Mouse (Mus musculus) C2C12 (cell line): ENCODE results near the gene Cib1. TPM values are rescaled to one million over a fixed set of nuclear protein-coding genes. Genes with fewer than 3 reads are reported as not detected.

Experiments used
- H3K27me3 ChIP-seq: one replicate; pipeline ENCODE4 v1.6.1; 2011; ENCODE audit not compliant: control insufficient read depth, insufficient read depth, insufficient read length
- H3K36me3 ChIP-seq: one replicate; pipeline ENCODE4 v1.6.1; 2011; ENCODE audit not compliant: control insufficient read depth, insufficient read depth
- H3K4me3 ChIP-seq: one replicate; pipeline ENCODE4 v1.5.1; 2011; ENCODE audit warnings: mild to moderate bottlenecking, control low read depth; ENCODE audit not compliant: poor library complexity, insufficient read depth, severe bottlenecking
- H3K79me2 ChIP-seq: one replicate; pipeline ENCODE4 v1.6.1; 2011; ENCODE audit not compliant: control insufficient read depth, insufficient read depth
- H3K79me3 ChIP-seq: one replicate; pipeline ENCODE4 v1.6.1; 2011; ENCODE audit warnings: low read depth, control low read depth
- H3ac ChIP-seq: one replicate; pipeline ENCODE3; 2011; ENCODE audit warnings: low read depth; ENCODE audit not compliant: control insufficient read depth, insufficient read length
- CEBPB ChIP-seq: IDR thresholded peaks from one replicate; pipeline ENCODE4 v1.6.1; 2011; ENCODE audit warnings: low read depth, mild to moderate bottlenecking, control low read depth, moderate library complexity
- CTCF ChIP-seq: IDR thresholded peaks from one replicate; pipeline ENCODE4 v1.5.1; 2011; ENCODE audit not compliant: control insufficient read depth, insufficient read depth, insufficient read length
- FOSL1 ChIP-seq: IDR thresholded peaks from one replicate; pipeline ENCODE4 v1.8.0; 2011; ENCODE audit warnings: mild to moderate bottlenecking, low read length; ENCODE audit not compliant: poor library complexity, insufficient read depth, severe bottlenecking
- MAX ChIP-seq: IDR thresholded peaks from one replicate; pipeline ENCODE4 v1.6.1; 2011; ENCODE audit warnings: mild to moderate bottlenecking, control low read depth
- MYOD1 ChIP-seq: IDR thresholded peaks from one replicate; pipeline ENCODE4 v1.6.1; 2011; ENCODE audit warnings: low read depth; ENCODE audit not compliant: control insufficient read depth, insufficient read length
- MYOG ChIP-seq: IDR thresholded peaks from one replicate; pipeline ENCODE4 v1.6.1; 2011; ENCODE audit not compliant: control insufficient read depth, insufficient read length; ENCODE audit errors: extremely low read depth
- USF1 ChIP-seq: IDR thresholded peaks from one replicate; pipeline ENCODE4 v1.6.1; 2011; ENCODE audit warnings: low read depth, mild to moderate bottlenecking, control low read depth, moderate library complexity
- polyA plus RNA-seq: library from polyadenylated mRNA; unstranded; fragments of >200 nt; fragmentation: generic; extraction: Trizol; gene quantifications from one replicate; pipeline ENCODE4 v1.2.1, GENCODE M21; 2012; ENCODE audit warnings: missing spikeins

Cib1 gene
- polyA plus RNA-seq, 1 experiment, result 131 TPM

DNA sequence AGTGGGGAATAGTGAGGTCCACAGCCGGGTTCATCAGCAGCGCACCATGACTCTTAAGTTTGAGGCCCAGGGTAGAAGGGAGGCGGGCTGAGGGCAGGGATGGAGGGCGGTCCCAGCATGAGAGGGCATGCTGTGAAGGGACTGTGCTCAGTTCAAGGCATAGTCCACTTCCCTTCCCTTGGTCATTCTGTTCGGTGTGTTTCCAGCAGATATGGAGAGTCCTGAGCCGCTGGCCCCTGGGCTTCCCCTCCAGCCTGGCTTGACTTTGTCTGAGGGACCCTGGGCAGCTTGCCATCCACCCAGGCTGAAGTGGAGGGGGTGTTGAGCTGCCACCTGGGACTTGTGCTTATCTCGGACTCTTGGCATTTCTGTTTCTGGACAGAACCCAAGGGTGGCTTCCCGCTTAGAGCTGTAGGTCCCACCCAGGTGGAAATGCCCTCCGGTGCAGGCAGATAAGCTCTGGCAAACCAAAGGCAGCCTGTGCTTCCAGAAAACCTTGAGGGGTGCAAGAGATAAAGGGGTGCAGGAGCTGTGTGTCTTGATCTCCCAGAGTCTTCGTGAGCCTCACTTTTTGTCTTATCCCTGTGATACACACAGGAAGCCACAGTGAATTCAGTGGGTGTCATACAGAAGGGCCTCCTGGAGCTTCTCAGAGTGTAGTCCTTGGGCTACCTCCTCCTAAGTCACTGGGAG lies 23.7 kb downstream of the Cib1 start:
- TF ChIP-seq MAX, result no peak
- no peak for TF ChIP-seq MYOD1
- TF ChIP-seq FOSL1, result no peak
- TF ChIP-seq CEBPB, result no peak
- no peak for TF ChIP-seq MYOG
- no peak for TF ChIP-seq USF1
- TF ChIP-seq CTCF, result no peak
- Histone ChIP-seq H3K4me3 (no peak overlapping the region), H3K79me2 (peaks cover 90% of the 10 kb centered on the region), H3K36me3 (peaks cover 12% of the 10 kb centered on the region), H3ac (no peak overlapping the region), H3K27me3 (no peaks in the 10 kb centered on the region), H3K79me3 (peaks cover 80% of the 10 kb centered on the region)

DNA sequence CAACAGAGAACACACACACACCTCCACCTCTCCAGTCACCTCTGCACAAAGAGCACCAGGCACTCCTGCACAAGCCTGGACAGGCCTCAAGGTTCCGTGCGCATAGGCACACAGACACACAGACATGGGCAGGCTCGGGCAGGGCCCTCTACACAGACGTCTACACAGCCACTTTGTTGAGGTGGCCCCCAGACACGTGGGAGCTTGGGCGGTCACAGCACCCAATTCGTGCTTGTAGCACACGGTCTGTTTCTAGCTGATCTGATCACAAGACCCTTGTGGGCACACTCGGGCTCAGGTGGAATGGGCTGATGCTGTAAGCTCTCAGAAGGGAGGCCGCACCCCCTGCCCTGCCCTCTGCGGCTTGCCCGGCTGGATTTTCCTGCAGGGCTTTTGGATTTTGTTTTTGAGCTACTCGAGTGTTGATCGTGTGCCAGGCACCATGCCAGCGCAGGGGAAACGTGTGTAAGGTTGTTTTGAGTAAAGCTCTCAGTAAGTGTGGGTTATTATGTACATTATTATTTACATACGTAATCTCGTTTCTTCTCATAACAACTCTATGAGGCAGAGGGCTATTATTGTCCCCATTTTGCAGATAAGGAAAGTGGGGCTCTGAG lies 24.5 kb downstream of the Cib1 start:
- Histone ChIP-seq H3K4me3 (no peak overlapping the region), H3K79me3 (peaks cover 88% of the 10 kb centered on the region)

DNA sequence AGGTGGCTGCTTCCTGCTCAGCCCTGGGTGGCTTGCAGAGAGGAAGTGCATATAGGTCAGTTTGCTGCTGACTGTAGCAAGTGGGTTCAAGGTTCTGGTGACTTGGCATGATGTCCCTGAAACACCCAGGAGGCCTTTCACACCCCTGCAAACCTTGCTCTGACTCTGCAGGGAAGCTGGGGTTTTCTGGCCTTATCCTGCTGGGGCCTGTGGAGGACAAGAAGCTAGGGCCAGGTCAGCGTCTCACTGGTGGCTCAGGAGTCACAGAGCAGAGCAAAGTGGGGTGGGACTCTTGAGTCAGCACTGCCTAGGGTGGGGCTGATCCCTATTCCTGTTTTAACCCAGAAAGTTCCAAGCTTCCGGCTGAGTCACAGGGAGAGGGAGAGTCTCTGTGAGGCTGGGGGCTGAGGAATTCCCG lies 25.3 kb downstream of the Cib1 start:
- Histone ChIP-seq H3K79me3 (peaks cover 93% of the 10 kb centered on the region), H3K4me3 (no peak overlapping the region), H3K27me3 (no peaks in the 10 kb centered on the region), H3K36me3 (peaks cover 14% of the 10 kb centered on the region), H3K79me2 (peaks cover 100% of the 10 kb centered on the region), H3ac (peak overlapping the region; percentile 10)
- no peak for TF ChIP-seq USF1
- no peak for TF ChIP-seq MYOG
- TF ChIP-seq CEBPB, result no peak
- TF ChIP-seq MAX, result no peak

More for the DNA sequence above, 24.5 kb downstream of the Cib1 start:
- Histone ChIP-seq H3K36me3 (peaks cover 8% of the 10 kb centered on the region), H3K27me3 (no peaks in the 10 kb centered on the region), H3K79me2 (peaks cover 98% of the 10 kb centered on the region), H3ac (no peak overlapping the region)
- TF ChIP-seq MAX (no peak), MYOG (no peak), CEBPB (no peak), MYOD1 (no peak), FOSL1 (no peak), CTCF (no peak), USF1 (no peak)

DNA sequence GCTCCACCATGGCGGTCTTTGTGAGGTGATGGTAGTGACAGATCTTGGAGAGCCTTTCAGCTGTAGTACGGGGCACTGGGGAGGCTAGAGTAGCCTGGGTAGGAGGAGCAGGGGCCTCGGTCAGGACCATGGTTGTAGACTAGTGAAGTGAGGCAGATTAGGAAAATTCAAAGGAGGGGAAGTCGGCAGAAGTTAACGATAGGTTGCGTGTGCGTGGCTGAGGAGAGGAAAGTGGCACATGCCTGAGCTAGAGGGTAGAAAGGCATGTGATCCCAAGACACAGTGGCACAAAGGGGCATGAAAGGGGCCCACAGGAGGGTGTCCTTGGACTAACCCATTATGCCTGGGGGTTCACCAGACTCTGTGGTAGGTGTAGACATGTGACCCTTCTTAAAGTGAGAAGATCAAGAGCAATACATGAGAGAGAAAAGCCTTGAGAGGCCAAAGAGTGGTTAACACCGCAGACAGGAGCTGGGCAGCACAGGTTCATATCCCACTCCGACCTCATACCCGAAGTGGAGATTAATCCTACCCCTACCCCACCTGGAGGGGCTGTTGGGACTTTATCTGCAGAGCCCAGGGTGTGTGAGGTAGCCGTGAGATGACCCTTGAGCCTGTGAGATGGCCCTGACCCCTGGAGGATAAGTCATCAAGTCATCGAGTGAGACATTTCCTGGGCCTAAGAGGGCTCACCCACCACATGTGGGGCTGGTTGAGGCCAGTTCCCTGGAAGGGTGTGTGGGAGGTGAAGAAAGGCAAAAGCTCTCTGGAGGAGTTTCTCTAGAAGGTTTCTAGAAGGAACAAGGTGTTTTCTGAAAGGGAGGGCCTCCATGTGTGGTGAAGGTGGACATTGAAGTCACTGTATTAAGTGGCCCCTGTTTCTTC lies 26.7 kb downstream of the Cib1 start:
- TF ChIP-seq FOSL1 (no peak), USF1 (no peak), CTCF (no peak), CEBPB (no peak), MYOD1 (no peak), MAX (no peak), MYOG (no peak)
- Histone ChIP-seq H3K79me2 (peaks cover 100% of the 10 kb centered on the region), H3K27me3 (no peaks in the 10 kb centered on the region), H3K36me3 (peaks cover 25% of the 10 kb centered on the region), H3ac (no peak overlapping the region), H3K4me3 (no peak overlapping the region), H3K79me3 (peaks cover 97% of the 10 kb centered on the region)

DNA sequence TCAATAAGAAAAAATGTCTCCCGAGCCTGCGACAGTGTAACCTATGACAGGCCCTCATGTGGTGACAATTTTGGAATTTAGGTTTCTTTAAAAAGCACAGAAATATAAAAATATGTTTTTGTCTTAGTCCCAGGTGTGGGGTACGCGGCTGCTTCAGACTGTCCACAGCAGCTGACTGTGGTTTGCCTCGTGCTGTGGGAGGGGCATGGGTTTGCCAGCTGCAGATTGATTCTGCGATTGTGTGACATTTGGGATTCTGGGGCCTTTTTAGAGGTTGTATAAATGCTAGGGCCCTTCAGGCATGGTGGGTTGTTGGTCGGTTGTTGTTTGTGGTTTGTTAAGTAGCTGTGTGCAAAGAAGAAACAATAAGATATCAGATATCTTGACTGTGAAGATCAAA lies 27.7 kb downstream of the Cib1 start:
- Histone ChIP-seq H3K79me3 (peaks cover 96% of the 10 kb centered on the region), H3K27me3 (no peaks in the 10 kb centered on the region), H3ac (no peak overlapping the region), H3K79me2 (peaks cover 100% of the 10 kb centered on the region), H3K36me3 (peaks cover 28% of the 10 kb centered on the region), H3K4me3 (no peak overlapping the region)
- TF ChIP-seq CEBPB (no peak), CTCF (no peak), USF1 (no peak), FOSL1 (no peak), MYOG (no peak), MAX (no peak), MYOD1 (no peak)
